Mouse (Mus musculus) spleen, postnatal 4 days (tissue): ENCODE measurements around the gene Scyl2.
"Not testable (repeated sequence)": the region's sequence is repeated elsewhere in the genome, so short reads cannot be mapped to it uniquely, and the experiment has no call there.

Experiments
- DNase-seq, 2 experiments: peaks; one replicate each; pipeline ENCODE4 v3.0.0; 2022; ENCODE audit warnings: low spot score in 2 of 2

Scyl2 gene

GRCm38 (mm10) chr10:89680517-89680916 lies 5.6 kb downstream of the Scyl2 start:
- DNase-seq, result no peak

DNA sequence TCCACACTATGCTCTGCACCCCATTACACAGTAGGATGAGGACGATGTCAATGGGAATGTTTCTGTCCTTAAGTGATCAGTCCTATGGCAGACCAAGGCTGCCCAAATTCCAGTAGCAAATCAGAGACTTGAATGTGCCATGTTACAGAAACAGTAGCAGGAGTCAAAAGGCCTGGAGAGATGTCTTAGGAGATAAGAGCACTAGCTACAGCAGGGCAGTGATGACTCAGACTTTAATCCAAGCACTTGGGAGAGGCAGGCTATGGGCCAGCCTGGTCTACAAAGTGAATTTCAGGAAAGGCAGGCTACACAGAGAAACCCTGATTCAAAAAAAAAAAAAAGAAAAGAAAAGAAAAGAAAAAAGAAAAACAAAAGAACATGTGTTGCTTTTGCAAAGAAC lies 6.6 kb downstream of the Scyl2 start:
- DNase-seq, result no peak

- DNase-seq, result no peak
Measured at GRCm38 (mm10) chr10:89678054-89678453, 8.0 kb downstream of the Scyl2 start.

- DNase-seq, result no peak
Measured at GRCm38 (mm10) chr10:89676609-89677008, 9.5 kb downstream of the Scyl2 start.

- DNase-seq, result not testable (repeated sequence)
Measured at GRCm38 (mm10) chr10:89670371-89670770, 15.7 kb downstream of the Scyl2 start.

DNA sequence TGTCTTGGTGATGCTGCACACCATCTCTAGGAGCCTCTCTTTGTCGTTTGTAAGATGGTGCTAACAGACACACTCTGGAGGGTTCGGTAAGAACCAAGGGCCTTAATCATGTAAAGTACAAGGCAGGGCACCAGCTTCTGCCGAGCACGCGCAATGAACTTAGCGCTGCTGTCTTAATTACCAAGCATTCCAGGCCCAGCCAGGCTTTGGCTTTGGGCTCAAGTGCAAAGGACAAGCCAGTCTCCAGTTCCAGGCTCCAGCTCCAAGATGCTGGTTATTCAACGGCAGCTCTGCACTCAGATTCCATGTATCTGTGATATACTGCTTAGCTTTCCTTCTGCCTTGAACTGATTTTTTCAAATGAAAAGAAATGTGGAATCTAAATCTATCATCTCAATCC lies 18.5 kb downstream of the Scyl2 start:
- DNase-seq, result no peak

- no peak for DNase-seq
Measured at GRCm38 (mm10) chr10:89665679-89666078, 20.4 kb downstream of the Scyl2 start.

DNA sequence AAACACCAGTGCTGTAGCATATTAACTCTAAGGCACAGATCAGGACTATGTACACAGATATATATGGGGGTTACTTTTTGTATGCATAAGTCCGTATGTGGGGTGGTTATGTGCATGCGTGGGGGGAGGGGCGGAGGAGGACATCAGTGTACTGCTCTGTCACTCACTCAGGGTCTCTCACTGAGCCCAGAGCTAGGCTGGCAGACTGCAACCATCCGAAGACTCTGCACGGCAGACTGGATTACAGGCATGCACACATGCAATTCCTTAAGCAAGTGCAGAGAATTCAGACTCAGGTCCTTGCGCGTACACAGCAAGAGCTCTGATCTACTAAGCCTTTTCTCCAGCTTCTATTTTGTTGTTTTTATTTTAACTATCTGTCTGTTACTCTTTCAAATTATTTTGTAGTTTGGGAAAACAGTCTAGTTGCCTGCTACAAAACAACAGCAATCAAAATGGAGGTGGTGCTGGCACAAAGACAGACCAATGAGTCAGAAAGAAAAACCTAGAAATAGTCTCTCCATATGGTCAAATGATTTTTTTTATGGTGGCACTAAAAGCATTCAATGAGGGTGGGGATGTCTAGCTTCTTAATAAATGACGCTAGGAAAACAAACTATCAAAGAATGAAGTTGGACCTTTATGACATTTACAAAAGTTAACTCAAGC lies 21.0 kb downstream of the Scyl2 start:
- no peak for DNase-seq

DNA sequence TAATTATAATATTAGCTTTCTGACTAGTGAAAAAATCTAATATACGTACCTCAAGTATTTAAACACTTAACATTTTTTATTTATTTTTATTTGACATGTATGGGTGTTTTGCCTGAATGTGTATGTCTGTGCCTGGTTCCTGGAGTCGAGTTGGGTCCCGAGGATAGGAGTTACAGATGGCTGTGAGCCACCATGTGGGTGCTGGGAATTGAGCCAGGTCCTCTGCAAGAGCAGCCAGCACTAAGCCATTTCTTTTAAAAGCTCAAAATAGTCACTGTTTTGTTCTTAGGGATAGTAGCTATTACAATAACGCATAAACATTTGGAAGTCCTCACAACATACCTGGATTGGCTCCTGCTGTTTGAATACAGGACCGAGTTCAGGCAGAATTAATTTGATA lies 29.7 kb downstream of the Scyl2 start:
- no peak for DNase-seq

DNA sequence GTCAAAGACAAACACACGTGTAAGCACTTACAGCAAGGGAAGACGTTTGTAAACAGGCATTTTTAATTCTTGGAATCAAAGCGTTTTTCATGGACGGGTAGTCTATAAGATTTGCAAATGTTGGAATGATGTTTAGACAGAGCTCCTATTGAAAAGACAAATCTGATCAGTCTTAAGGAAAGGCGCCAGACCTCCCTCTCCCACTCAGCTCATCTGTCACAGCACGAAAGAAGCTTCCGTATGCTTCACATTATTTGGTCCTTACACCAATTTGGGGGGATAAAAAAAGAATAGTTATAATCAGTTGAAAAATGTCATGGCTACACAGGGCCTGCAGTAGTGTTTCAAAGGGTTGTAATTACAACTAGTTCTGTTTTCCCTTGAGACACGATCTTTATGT lies 33.2 kb downstream of the Scyl2 start:
- DNase-seq, result no peak

DNA sequence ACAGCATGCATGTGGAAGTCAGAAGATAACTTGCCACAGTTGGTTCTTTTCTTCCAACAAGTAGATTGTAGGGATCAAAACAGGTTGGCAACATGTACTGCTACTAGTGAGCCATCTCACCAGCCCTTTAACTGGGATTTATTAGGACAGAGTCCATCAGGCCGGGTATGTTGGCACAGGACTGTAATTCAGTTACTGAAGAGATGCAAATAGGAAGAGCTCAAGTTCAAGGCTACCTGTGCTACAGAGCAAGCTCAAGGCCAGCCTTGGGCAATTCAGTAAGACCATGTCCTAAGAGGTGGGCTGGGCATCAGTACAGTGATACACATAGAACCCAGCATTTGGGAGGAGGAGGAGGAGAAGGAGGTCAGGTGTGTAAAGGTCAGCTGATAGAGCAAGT lies 34.4 kb downstream of the Scyl2 start:
- DNase-seq, result no peak

DNA sequence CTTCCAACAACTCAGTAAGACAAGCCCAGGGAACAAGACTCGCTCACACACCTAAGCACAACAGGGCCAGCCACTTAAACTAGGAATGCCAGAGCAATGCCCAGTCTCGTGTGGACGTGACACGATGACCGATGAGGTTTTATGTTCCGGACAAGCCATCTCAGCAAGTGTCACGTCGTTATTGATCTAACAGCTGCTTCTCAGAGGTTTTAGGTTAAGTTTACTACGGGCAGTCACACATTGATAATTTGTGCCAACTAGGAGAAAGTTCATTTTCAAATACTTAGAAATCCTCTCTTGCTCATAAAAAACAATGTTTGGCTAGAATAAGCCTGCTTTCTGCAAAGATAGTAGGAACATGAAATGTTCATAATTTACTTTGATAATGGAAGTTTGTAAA lies 39.2 kb downstream of the Scyl2 start:
- no peak for DNase-seq

GRCm38 (mm10) chr10:89637001-89637400 lies 49.1 kb downstream of the Scyl2 start:
- DNase-seq, result no peak

- no peak for DNase-seq
Measured at GRCm38 (mm10) chr10:89635018-89635417, 51.1 kb downstream of the Scyl2 start.

DNA sequence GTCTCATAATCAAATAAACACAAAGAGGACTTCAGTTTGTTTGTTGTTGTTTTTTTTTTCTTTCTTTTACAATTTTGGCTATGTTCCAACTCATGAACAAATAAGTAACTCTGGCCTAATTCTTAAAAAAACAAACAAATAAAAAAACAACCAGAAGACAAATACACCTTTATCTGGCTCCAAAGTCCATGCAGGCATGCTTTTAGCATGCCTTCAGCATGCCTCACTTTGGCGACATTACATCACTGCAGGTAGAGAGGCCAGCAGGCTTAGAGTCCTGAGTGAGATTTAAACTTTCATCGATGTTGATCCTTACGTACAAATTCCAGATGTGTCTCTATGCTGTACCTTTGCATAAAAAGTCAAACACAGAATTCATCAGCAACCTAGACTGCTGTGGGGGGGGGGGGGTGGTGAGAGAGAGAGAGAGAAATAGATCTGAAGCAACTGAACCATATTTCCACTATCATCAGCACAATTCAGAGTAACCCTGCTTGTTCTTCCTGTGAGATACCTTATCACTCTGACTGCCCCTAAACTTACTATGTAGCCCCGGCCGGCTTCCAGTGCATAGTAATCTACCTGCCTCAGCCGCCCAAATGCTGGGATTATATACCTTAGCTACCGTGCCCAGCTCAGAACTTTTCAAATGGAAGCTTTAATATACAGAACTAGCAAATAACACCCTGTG lies 52.2 kb downstream of the Scyl2 start:
- DNase-seq, result no peak

DNA sequence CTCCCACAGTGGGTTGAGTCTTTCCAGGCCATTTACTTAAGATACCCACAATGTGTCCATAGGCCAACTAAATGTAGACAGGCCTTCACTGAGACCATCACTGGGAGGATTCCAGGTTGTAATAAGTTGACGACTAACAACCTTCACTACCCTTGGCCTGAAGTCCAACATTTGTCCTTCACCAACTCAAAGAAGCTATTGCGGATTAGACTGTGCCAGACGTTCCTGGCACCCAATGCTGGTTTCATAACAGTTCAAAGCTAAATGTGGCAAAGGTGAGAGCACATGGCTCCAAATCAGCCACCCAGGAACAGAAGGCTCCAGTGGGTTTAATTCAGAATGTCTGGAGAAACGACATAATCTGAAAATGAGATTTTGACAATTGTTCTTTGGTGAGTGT lies 53.0 kb downstream of the Scyl2 start:
- DNase-seq, result no peak

- no peak for DNase-seq
Measured at GRCm38 (mm10) chr10:89631831-89632230, 54.3 kb downstream of the Scyl2 start.

DNA sequence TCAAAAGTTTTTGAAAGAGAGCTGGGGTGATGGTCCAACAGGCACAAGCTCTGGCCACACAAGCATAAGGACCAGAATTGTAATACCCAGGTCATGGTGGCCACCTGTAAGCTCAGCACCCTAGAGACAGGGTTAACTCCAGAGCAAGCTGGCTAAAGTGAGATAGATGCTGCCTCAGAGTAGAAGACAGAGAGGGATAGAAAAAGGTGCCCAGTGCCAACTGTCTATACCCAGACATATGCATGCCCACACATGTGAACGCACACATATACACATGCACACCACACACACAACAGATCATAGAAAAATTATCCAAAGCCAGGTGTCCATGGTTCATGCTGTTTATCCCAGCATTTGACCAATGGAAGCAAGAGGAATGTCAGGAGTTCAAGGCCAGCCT lies 55.5 kb downstream of the Scyl2 start:
- DNase-seq, result no peak

DNA sequence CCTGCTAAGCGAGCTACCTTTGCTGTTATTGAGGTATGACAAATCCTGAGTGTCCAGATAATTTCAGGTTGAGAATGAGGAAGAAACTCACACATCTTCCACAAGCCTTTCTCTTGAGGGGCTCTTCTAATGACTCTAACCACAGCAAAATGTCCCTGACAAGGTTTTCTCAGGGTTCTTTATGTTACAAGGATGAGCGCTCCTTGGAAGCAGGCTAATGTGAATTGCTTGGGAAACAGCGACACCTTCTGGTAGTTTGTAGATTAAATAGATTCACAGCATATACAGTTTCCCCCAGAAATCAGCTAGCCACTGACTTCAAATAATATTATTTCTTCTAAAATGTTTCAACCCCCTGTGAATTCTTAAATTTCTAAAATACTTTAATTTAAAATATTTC lies 56.0 kb downstream of the Scyl2 start:
- peak in 1 of 2 experiments; percentile 18 for DNase-seq

- DNase-seq, result no peak
Measured at GRCm38 (mm10) chr10:89626714-89627113, 59.4 kb downstream of the Scyl2 start.

DNA sequence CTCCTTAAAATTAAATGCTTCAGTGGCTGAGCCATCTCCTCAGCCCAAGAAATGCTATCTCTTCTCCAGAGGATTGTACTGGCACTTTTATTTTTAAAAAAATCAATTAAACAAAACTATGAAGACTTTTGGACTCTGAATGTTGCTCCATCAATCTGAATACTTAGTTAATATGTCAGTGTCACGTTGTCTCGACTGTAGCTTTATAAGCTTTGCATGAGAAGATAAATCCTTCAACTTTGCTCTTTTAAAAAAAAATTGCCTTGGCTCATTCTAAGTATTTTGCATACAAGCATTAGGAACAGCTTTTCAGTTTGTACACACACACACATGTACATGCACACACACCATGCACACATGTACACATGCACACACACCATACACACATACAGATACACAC lies 61.9 kb downstream of the Scyl2 start:
- no peak for DNase-seq

DNA sequence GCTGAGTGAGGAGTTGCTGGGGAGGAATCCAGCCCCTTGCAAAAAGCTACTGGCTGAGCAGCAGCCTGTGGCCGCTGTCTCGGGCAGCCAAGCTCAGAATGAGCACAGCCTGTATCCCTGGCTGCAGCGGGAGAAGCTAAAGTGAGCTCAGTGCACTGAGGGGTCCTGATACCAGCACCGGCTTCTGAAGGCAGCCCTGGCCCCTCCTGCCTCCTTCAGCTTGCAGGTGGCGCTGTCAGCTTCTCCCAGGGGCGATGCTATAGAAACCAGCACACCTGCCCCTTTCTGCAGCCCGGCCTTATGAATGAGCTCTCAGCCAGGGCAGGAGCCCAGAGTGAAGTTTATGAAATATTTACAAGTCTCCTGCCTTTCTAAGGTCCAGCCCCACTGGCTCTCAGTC lies 65.0 kb downstream of the Scyl2 start, which contains the start of gene Slc17a8:
Slc17a8 (minus strand) TSS at position 125 of the 400 bp plus-strand sequence.
- DNase-seq, result no peak

GRCm38 (mm10) chr10:89599311-89599710 lies 86.8 kb downstream of the Scyl2 start:
- DNase-seq, result no peak

DNA sequence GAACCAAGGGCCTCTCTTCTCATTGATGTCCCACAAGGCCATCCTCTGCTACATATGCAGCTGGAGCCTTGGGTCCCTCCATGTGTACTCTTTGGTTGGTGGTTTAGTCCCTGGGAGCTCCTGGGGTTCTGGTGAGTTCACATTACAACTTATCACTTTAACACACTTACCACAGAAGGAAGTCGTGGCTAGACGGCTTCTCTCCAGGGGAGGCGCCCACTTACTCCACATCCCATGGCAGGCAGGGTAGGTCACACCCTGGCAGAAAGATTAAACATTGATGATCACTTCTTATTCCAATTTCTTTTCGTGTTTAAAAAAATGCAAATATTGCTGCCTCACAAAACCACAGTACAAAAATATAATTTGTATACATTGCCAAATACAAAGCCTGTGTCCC lies 88.8 kb downstream of the Scyl2 start:
- DNase-seq, result no peak
